Mouse (Mus musculus): ENCODE data around the gene Rps6kb1.

- TF ChIP-seq CTCF (IDR thresholded peaks at IDR 0.05; ENCODE audit: control insufficient read depth, insufficient read depth, insufficient read length) (no peak), MAX (IDR thresholded peaks at IDR 0.05) (no peak), CEBPB (IDR thresholded peaks at IDR 0.05; ENCODE audit: low read depth) (no peak), MYOG (IDR thresholded peaks at IDR 0.05; ENCODE audit: control insufficient read depth, extremely low read depth, insufficient read length) (no peak), USF1 (IDR thresholded peaks at IDR 0.05; ENCODE audit: low read depth) (no peak), MYOD1 (IDR thresholded peaks at IDR 0.05; ENCODE audit: control insufficient read depth, insufficient read length, low read depth) (no peak)
Observed at GRCm38 (mm10) chr11:86471785-86472184, 72.8 kb downstream of the Rps6kb1 start.
